Mouse (Mus musculus) left cerebral cortex, postnatal 36 days (tissue): ENCODE results near the gene Rarb. TPM values are rescaled to one million over a fixed set of nuclear protein-coding genes. Genes with fewer than 3 reads are reported as not detected.

Experiments
- DNase-seq, 2 experiments: peaks; one replicate each; pipeline ENCODE4 v3.0.0; 2021 to 2022; ENCODE audit warnings: low spot score in 2 of 2, mixed read lengths in 1 of 2
- intact Hi-C: fragments of 180-260 bp; cut with DNase I; formaldehyde crosslinking; loops from one replicate; pipeline ENCODE4 v1.15.1; 2025
- total RNA-seq, 2 experiments: library from RNA; stranded (reverse); gene quantifications; 2 replicates each; pipeline ENCODE4 v1.2.3; 2021

Gene Rarb
- total RNA-seq, 2 experiments from 2014 or later: 12.5 to 18.6 TPM

- intact Hi-C loops: no loop called here
- DNase-seq: no peak
Observed at GRCm38 (mm10) chr14:16604469-16605064, 214.4 kb downstream of the Rarb start.

- intact Hi-C loops: no loop called here
- DNase-seq: no peak
Observed at GRCm38 (mm10) chr14:16603040-16603590, 215.8 kb downstream of the Rarb start.

GRCm38 (mm10) chr14:16599224-16599623, 219.7 kb downstream of the Rarb start:
- intact Hi-C loops: no loop called here
- DNase-seq: peak; percentile 50 to 51

GRCm38 (mm10) chr14:16598074-16598501, 220.9 kb downstream of the Rarb start:
- no peak for DNase-seq
- intact Hi-C loops: no loop called here

- intact Hi-C loops: no loop called here
Observed at GRCm38 (mm10) chr14:16589139-16589538, 229.8 kb downstream of the Rarb start.

GRCm38 (mm10) chr14:16578100-16578499, 240.9 kb downstream of the Rarb start:
- DNase-seq: no peak
- intact Hi-C loops: loop anchor here (10.0 kb wide), 1 partner anchor 143 kb away; no protein-coding TSS in a partner anchor

More at GRCm38 (mm10) chr14:16589139-16589538, 229.8 kb downstream of the Rarb start:
- DNase-seq: no peak

- intact Hi-C loops: loop anchor here (10.0 kb wide), 1 partner anchor 142 kb away; no protein-coding TSS in a partner anchor
- peak in 1 of 2 experiments; percentile 26 for DNase-seq
Observed at GRCm38 (mm10) chr14:16577049-16577448, 241.9 kb downstream of the Rarb start.

- intact Hi-C loops: loop anchor here (10.0 kb wide), 1 partner anchor 140 kb away; no protein-coding TSS in a partner anchor
- peak; percentile 71 to 77 for DNase-seq
Observed at GRCm38 (mm10) chr14:16574925-16575721, 243.8 kb downstream of the Rarb start.

GRCm38 (mm10) chr14:16573475-16574171, 245.3 kb downstream of the Rarb start:
- no peak for DNase-seq
- intact Hi-C loops: loop anchor here (10.0 kb wide), 1 partner anchor 139 kb away; no protein-coding TSS in a partner anchor

- intact Hi-C loops: loop anchor here (10.0 kb wide), 1 partner anchor 138 kb away; no protein-coding TSS in a partner anchor
Observed at GRCm38 (mm10) chr14:16572755-16573340, 246.1 kb downstream of the Rarb start.

GRCm38 (mm10) chr14:16569506-16570001, 249.4 kb downstream of the Rarb start:
- no peak for DNase-seq
- intact Hi-C loops: loop anchor here (10.0 kb wide), 1 partner anchor 135 kb away; no protein-coding TSS in a partner anchor

More at GRCm38 (mm10) chr14:16572755-16573340, 246.1 kb downstream of the Rarb start:
- DNase-seq: no peak

- intact Hi-C loops: no loop called here
- DNase-seq: no peak
Observed at GRCm38 (mm10) chr14:16566920-16567319, 252.0 kb downstream of the Rarb start.

- intact Hi-C loops: no loop called here
Observed at GRCm38 (mm10) chr14:16563912-16564311, 255.0 kb downstream of the Rarb start.

GRCm38 (mm10) chr14:16561496-16562170, 257.3 kb downstream of the Rarb start:
- intact Hi-C loops: no loop called here
- DNase-seq: no peak

More at GRCm38 (mm10) chr14:16563912-16564311, 255.0 kb downstream of the Rarb start:
- no peak for DNase-seq

- intact Hi-C loops: no loop called here
- DNase-seq: no peak
Observed at GRCm38 (mm10) chr14:16559294-16560217, 259.4 kb downstream of the Rarb start.

GRCm38 (mm10) chr14:16558033-16558432, 260.9 kb downstream of the Rarb start:
- intact Hi-C loops: no loop called here
- DNase-seq: no peak

- intact Hi-C loops: no loop called here
Observed at GRCm38 (mm10) chr14:16554643-16555459, 264.1 kb downstream of the Rarb start.

More at GRCm38 (mm10) chr14:16554643-16555459, 264.1 kb downstream of the Rarb start:
- no peak for DNase-seq
